Comparison of ENCODE assay signal across 1 mouse cellular context in the genomic region with DNA sequence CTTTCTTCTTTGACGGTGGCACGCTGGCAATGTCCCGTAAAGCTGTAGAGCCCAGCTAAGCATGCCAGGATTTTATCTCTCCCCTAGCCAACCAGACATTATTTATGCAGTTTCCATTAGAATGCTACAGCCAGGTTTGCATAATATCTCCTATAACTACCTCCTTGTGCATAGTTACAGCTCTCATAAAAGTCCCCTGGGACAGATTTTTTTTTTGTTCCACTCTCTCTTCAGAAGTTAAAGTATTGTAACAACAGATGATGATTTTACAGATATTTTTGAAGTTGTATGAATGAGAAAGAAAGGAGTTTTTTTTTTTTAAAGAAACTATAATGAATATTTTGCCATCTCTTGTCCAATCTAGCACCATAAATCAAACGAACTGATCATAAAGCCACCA.
TF ChIP-seq lines count a peak whose summit lies in the region.

No protein-coding gene starts in this region.

TF ChIP-seq in CH12.LX, 34 proteins besides CTCF, POLR2A, EP300 and RAD21 (continued from another document):
- TF ChIP-seq SIN3A (IDR thresholded peaks at IDR 0.05; ENCODE audit: low read length), result no peak
- TF ChIP-seq CHD2 (IDR thresholded peaks at IDR 0.05; ENCODE audit: low read length), result no peak
- TF ChIP-seq ZNF384 (IDR thresholded peaks at IDR 0.05; ENCODE audit: low read depth, low read length), result peak; percentile 91
- no peak for TF ChIP-seq IRF4 (IDR thresholded peaks at IDR 0.05; ENCODE audit: low read depth, low read length)
